Mouse (Mus musculus) 3134 (cell line): ENCODE measurements around the gene Prkce.
A peak's percentile ranks its signal among the peaks of the same experiment; 100 is the strongest.

Source experiments
- DNase-seq: peaks from one replicate; pipeline ENCODE4 v3.0.0-alpha.2; 2011; ENCODE audit warnings: low spot score; ENCODE audit not compliant: insufficient read length; ENCODE audit errors: extremely low read depth

The Prkce gene

GRCm38 (mm10) chr17:86435570-86435969 is 268.0 kb downstream of the Prkce start:
- no peak for DNase-seq

GRCm38 (mm10) chr17:86435984-86436383 is 268.4 kb downstream of the Prkce start:
- DNase-seq = no peak

- no peak for DNase-seq
These were observed 269.2 kb downstream of the Prkce start for GRCm38 (mm10) chr17:86436583-86437370.

- no peak for DNase-seq
These were observed 270.1 kb downstream of the Prkce start for GRCm38 (mm10) chr17:86437516-86438277.

- DNase-seq = no peak
These were observed 270.7 kb downstream of the Prkce start for GRCm38 (mm10) chr17:86438278-86438661.

- no peak for DNase-seq
These were observed 271.2 kb downstream of the Prkce start for GRCm38 (mm10) chr17:86438763-86439162.

GRCm38 (mm10) chr17:86441098-86441497 is 273.5 kb downstream of the Prkce start:
- DNase-seq = no peak

- no peak for DNase-seq
These were observed 276.3 kb downstream of the Prkce start for GRCm38 (mm10) chr17:86443886-86444285.

GRCm38 (mm10) chr17:86444578-86445419 is 277.2 kb downstream of the Prkce start:
- peak; percentile 84 for DNase-seq

- no peak for DNase-seq
These were observed 277.8 kb downstream of the Prkce start for GRCm38 (mm10) chr17:86445420-86445720.

- no peak for DNase-seq
These were observed 278.3 kb downstream of the Prkce start for GRCm38 (mm10) chr17:86445900-86446299.

- DNase-seq = no peak
These were observed 279.6 kb downstream of the Prkce start for GRCm38 (mm10) chr17:86447101-86447598.

GRCm38 (mm10) chr17:86452934-86453333 is 285.3 kb downstream of the Prkce start:
- DNase-seq = no peak

- no peak for DNase-seq
These were observed 286.2 kb downstream of the Prkce start for GRCm38 (mm10) chr17:86453673-86454350.

- peak; percentile 21 for DNase-seq
These were observed 286.7 kb downstream of the Prkce start for GRCm38 (mm10) chr17:86454351-86454706.

GRCm38 (mm10) chr17:86456512-86456911 is 288.9 kb downstream of the Prkce start:
- no peak for DNase-seq

GRCm38 (mm10) chr17:86458302-86458980 is 290.9 kb downstream of the Prkce start:
- no peak for DNase-seq

- DNase-seq = no peak
These were observed 293.3 kb downstream of the Prkce start for GRCm38 (mm10) chr17:86460645-86461430.

GRCm38 (mm10) chr17:86463369-86463768 is 295.8 kb downstream of the Prkce start:
- no peak for DNase-seq
